Mouse (Mus musculus): ENCODE results near the gene Itga6.

- no peak for TF ChIP-seq CTCF (IDR thresholded peaks at IDR 0.05; ENCODE audit: control insufficient read depth, insufficient read depth, insufficient read length)
- no peak for TF ChIP-seq CEBPB (IDR thresholded peaks at IDR 0.05; ENCODE audit: low read depth)
- no peak for TF ChIP-seq MYOD1 (IDR thresholded peaks at IDR 0.05; ENCODE audit: control insufficient read depth, insufficient read length, low read depth)
Measured at GRCm38 (mm10) chr2:71878943-71879342, 133.5 kb downstream of the Itga6 start.

All from C2C12 (cell line).